Mouse (Mus musculus): ENCODE data around the gene Hnrnpl. TPM values are rescaled to one million over a fixed set of nuclear protein-coding genes. Genes with fewer than 3 reads are reported as not detected.

The Hnrnpl gene
- polyA plus RNA-seq, 1 experiment from 2014 or later: 266 TPM

Other genes with a start within 250 kb of the Hnrnpl start
- gene Samd4b, start 210.4 kb upstream of the Hnrnpl start, polyA plus RNA-seq (2014; fragmentation: Nextera tagmentation; extraction: Ambion mirVana): 23.7 and 25.8 TPM in 2 replicates
- 41.1 and 47.8 TPM in 2 replicates for gene Pak4, start 210.4 kb upstream of the Hnrnpl start, polyA plus RNA-seq (2014; fragmentation: Nextera tagmentation; extraction: Ambion mirVana)
- not detected in 2 replicates for gene Acp7, start 177.2 kb upstream of the Hnrnpl start, polyA plus RNA-seq (2014; fragmentation: Nextera tagmentation; extraction: Ambion mirVana)
- 5.8 and 6.3 TPM in 2 replicates for gene Fbxo27, start 115.7 kb upstream of the Hnrnpl start, polyA plus RNA-seq (2014; fragmentation: Nextera tagmentation; extraction: Ambion mirVana)
- gene Fbxo17, start 91.7 kb upstream of the Hnrnpl start, polyA plus RNA-seq (2014; fragmentation: Nextera tagmentation; extraction: Ambion mirVana): 9.5 and 12.1 TPM in 2 replicates
- 129 and 153 TPM in 2 replicates for gene Mrps12, start 66.7 kb upstream of the Hnrnpl start, polyA plus RNA-seq (2014; fragmentation: Nextera tagmentation; extraction: Ambion mirVana)
- 24.2 and 24.9 TPM in 2 replicates for gene Sars2, start 66.5 kb upstream of the Hnrnpl start, polyA plus RNA-seq (2014; fragmentation: Nextera tagmentation; extraction: Ambion mirVana)
- gene Ccer2, start 52.4 kb upstream of the Hnrnpl start, polyA plus RNA-seq (2014; fragmentation: Nextera tagmentation; extraction: Ambion mirVana): not detected in 2 replicates
- 64.9 and 68.8 TPM in 2 replicates for gene Sirt2, start 41.8 kb upstream of the Hnrnpl start, polyA plus RNA-seq (2014; fragmentation: Nextera tagmentation; extraction: Ambion mirVana)
- gene Nfkbib, start 41.0 kb upstream of the Hnrnpl start, polyA plus RNA-seq (2014; fragmentation: Nextera tagmentation; extraction: Ambion mirVana): 29.5 and 38.9 TPM in 2 replicates
- 3.3 and 4.5 TPM in 2 replicates for gene Rinl, start 19.6 kb upstream of the Hnrnpl start, polyA plus RNA-seq (2014; fragmentation: Nextera tagmentation; extraction: Ambion mirVana)
- 172 and 179 TPM in 2 replicates for gene Ech1, start 16.7 kb downstream of the Hnrnpl start, polyA plus RNA-seq (2014; fragmentation: Nextera tagmentation; extraction: Ambion mirVana)
- gene Lgals4, start 25.3 kb downstream of the Hnrnpl start, polyA plus RNA-seq (2014; fragmentation: Nextera tagmentation; extraction: Ambion mirVana): 127 and 140 TPM in 2 replicates
- 1.4 and 1.5 TPM in 2 replicates for gene Lgals7, start 55.3 kb downstream of the Hnrnpl start, polyA plus RNA-seq (2014; fragmentation: Nextera tagmentation; extraction: Ambion mirVana)
- gene Capn12, start 72.9 kb downstream of the Hnrnpl start, polyA plus RNA-seq (2014; fragmentation: Nextera tagmentation; extraction: Ambion mirVana): 0.67 and 1.1 TPM in 2 replicates
- gene Actn4, start 153.8 kb downstream of the Hnrnpl start, polyA plus RNA-seq (2014; fragmentation: Nextera tagmentation; extraction: Ambion mirVana): 272 and 280 TPM in 2 replicates
- gene Eif3k, start 173.3 kb downstream of the Hnrnpl start, polyA plus RNA-seq (2014; fragmentation: Nextera tagmentation; extraction: Ambion mirVana): 413 and 444 TPM in 2 replicates
- gene Map4k1, start 173.5 kb downstream of the Hnrnpl start, polyA plus RNA-seq (2014; fragmentation: Nextera tagmentation; extraction: Ambion mirVana): 8.5 and 11.3 TPM in 2 replicates

Measured in stomach, embryonic 14.5 days (tissue).